Mouse (Mus musculus) heart, adult 18-20 months (tissue): ENCODE measurements around the gene S100a3. TPM values are rescaled to one million over a fixed set of nuclear protein-coding genes. Genes with fewer than 3 reads are reported as not detected.

Source experiments
- DNase-seq, 2 experiments: peaks; one replicate each; pipeline ENCODE4 v3.0.0; 2021 to 2022; ENCODE audit warnings: mixed read lengths in 1 of 2
- total RNA-seq, 2 experiments: library from RNA; stranded (reverse); gene quantifications; 2 replicates each; pipeline ENCODE4 v1.2.3; 2021

S100a3 gene
- total RNA-seq, 2 experiments from 2014 or later, result not detected

GRCm38 (mm10) chr3:90601486-90602110 lies 41.2 kb downstream of the S100a3 start, which contains the start of gene Gm42674:
Gene Gm42674 (plus strand): TSS chr3:90601904.
- no peak for DNase-seq

DNA sequence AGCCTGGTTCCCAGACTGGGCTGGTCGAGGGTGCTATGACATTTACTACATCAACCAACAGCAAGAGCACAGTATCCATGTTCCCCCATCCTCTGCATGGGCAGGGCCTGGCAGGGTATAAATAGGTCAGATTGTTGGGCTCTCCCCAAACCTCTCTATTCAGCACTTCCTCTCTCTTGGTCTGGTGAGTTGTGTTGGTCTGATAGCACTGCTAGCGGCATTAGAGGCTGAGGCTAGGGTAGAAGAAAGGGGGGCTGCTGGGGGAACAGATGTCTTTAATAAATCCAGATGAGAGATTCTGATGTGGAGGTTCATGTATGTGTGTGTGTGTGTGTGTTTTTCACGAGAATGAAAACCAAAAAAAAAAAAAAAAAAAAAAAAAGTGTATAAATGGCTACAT lies 43.2 kb downstream of the S100a3 start, which contains the start of gene S100a4:
S100a4 (plus strand) TSS at position 149 of the 400 bp plus-strand sequence.
- peak; percentile 47 to 61 for DNase-seq

DNA sequence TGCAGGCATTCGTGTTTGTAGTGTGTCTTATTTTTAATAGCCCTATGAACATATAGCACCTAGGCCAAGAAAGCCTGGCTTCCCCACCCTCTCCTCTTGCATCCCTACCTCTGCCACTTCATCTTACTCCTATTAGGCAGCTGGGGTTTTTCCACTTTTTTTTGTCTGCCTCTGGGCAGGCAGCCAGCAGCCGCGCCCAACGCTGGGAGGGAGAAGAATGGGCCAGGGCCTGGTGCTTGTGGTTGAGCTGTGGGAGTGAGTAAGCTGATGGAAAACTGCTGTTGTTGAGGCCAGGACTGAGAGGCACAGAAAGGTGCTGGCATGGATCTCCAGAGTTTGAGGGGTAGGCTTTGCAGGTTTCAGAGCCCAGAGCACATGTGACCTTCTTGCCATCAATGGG lies 44.0 kb downstream of the S100a3 start:
- DNase-seq, result peak; percentile 90 to 91

GRCm38 (mm10) chr3:90605049-90605448 lies 44.7 kb downstream of the S100a3 start:
- no peak for DNase-seq

DNA sequence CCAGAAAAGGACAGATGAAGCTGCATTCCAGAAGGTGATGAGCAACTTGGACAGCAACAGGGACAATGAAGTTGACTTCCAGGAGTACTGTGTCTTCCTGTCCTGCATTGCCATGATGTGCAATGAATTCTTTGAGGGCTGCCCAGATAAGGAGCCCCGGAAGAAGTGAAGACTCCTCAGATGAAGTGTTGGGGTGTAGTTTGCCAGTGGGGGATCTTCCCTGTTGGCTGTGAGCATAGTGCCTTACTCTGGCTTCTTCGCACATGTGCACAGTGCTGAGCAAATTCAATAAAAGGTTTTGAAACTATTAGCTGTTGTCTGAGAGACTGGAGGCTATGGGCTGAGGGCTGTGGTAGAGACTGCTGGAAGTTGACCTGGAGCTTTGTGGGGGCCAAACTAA lies 45.4 kb downstream of the S100a3 start:
- no peak for DNase-seq

- DNase-seq, result peak; percentile 58 to 75
These were observed 45.8 kb downstream of the S100a3 start for GRCm38 (mm10) chr3:90606185-90606584.

DNA sequence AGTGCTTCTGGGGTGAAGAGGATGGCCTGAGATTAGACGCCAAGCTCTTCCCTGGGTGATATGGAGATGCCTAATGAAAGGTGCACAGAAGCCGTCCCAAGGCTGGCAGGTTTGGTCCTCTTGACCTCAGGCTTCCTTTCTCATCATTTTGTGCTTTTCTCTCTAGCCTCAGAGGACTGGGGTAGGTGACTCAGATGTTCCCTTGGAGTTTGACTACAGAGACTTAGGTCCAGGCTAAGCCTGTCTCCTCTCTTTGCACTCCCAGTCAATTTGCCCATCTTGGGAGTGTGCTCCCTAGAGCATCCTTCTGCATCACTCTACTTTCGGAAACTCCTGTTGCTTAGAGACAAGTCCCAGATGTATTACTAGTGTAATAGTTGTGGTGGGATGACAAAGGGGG lies 47.0 kb downstream of the S100a3 start:
- DNase-seq, result no peak

GRCm38 (mm10) chr3:90608223-90608622 lies 47.8 kb downstream of the S100a3 start, which contains the start of gene S100a5:
Gene S100a5 (plus strand): TSS chr3:90608523.
- no peak for DNase-seq

- DNase-seq, result no peak
These were observed 48.7 kb downstream of the S100a3 start for GRCm38 (mm10) chr3:90609102-90609501.

DNA sequence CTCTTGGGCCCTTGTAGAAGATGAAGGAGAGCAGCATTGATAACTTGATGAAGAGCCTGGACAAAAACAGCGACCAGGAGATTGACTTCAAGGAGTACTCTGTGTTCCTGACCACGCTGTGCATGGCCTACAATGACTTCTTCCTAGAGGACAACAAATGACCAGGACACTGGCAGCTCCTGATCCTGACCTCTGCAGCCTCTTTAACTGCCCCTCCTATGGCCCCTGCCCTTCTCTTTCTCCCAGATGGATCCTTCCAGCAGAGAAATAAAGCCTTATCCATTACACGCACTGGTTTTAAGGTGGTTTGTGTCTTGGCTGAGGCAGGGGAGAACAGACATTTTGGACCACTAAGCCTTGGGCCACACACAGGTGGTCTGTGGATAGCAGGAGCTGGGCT lies 51.1 kb downstream of the S100a3 start:
- DNase-seq, result no peak

GRCm38 (mm10) chr3:90612061-90612460 lies 51.7 kb downstream of the S100a3 start:
- no peak for DNase-seq

DNA sequence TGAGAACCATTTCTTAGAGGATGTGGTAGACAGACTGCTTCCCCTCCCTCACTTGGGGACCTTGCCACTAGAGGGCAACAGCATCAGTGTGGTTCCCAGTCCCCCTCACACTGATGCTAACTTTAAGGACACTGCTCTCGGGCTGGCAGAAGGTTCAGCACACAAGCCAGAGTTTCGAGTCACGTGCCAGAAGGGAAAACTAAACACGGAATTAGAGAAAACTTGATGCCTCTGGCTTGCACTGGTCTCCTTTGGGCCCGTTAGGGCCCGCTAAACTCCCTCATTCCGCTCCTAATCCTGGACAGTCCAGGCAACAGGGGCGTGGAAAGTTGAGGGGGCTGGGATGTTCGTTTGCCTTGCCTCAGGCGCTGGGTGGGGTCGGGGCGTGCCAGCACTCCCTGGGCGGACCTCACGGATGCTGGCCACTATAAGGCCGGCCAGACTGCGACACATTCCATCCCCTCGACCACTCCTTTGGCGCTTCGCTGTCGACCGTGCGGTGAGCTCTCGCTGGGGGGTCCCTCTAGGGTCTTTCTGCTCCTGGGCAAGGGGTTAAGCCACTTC lies 52.4 kb downstream of the S100a3 start, which contains the start of gene S100a6:
S100a6 (plus strand) TSS at position 155 of the 564 bp plus-strand sequence.
- peak; percentile 83 to 88 for DNase-seq

DNA sequence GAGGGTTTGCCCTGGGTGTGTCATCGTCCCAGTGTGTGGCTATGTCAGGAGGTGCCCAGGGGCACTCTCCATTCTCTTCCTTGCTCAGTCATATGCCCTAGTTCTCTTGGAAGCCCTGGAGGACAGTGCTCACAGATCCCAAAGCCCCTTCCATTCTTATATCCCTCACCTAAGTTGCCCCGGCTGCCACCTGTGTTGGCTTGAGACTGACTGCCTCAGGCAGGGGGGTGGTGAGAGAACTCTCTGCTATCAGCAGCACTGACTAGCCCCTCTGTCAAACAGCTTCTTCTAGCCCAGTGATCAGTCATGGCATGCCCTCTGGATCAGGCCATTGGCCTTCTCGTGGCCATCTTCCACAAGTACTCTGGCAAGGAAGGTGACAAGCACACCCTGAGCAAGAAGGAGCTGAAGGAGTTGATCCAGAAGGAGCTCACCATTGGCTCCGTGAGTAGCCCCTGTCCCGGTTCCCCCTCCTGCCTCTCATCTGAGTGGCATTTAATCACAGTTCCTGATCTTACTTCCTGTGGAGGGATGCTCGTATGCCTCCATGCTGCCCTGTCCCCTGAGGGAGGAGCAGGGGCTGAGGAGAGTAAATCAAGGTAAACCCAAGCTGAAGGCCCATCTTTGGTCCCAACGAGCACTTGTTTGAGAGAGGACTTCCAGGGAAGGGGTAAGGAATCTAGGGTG lies 53.2 kb downstream of the S100a3 start:
- DNase-seq, result peak in 1 of 2 experiments; percentile 47

- DNase-seq, result no peak
These were observed 53.8 kb downstream of the S100a3 start for GRCm38 (mm10) chr3:90614148-90614530.

DNA sequence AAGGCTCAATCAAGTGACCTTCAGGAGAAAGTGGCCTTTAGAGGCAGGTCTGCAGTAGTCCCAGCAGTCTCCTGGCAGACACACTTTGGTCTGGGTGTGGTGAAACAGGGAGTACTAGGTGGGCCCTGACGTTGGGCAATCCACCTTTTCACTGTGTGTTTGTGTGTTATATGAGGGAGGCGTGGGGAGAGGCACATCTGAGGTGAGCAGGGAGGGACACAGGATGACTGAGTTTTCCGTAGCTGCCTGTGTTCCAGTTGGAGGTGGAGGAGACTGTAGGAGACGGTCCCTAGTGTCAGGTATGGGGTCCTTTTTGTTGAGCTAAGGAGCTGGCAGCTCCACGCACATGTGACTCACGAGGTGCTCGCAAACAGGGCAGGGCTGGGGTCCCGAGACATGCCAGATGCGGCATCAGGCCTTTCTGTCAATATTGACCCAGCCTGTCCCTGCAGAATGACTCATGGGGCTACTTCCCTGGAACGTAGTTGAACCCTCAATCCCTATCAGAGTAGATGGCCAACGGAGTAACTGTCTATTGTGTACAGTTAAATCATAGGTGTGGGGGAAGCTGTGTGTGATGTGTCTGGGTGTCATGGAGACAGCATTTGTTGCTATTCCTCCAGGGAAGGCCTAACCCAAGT lies 54.4 kb downstream of the S100a3 start:
- DNase-seq, result peak in 1 of 2 experiments; percentile 42

DNA sequence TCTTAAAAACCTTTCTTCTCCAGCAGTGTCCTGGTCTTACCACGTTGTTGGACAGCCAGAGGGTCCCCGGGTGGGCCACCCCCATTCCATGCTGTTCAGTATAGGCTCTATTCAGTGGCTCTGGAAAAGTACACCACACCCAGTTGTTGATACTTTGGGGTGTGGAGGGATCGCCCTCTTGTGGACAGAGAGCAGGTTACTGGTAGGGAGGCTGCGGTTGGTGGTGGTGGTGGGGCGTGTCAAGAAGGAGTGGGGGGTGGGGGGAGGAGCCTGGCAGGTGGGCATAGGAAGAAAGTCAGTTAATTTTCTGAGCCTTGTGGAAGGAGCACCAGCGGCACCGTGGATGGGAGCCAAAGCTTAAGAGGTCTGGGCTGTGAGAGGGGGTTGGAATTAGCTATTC lies 55.0 kb downstream of the S100a3 start:
- DNase-seq, result peak; percentile 85 to 86

DNA sequence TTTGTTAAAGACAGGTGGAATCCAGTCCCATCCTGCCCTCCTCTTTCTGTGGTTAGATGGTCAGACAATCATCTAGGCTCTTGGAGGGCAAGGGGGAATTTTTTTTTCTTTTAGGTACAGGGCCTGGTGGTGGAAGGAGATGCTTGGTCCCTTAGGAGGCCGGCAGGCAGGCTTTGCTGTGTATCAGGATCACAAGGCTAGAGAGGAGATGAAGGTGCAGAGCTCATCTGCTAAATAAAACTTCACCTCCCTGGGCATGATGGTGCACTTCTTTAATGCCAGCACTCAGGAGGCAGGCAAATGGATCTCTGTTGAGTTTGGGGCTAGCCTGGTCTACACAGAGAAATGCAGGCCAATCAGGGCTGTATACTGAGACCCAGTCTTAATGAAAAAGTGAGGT lies 55.5 kb downstream of the S100a3 start:
- no peak for DNase-seq

DNA sequence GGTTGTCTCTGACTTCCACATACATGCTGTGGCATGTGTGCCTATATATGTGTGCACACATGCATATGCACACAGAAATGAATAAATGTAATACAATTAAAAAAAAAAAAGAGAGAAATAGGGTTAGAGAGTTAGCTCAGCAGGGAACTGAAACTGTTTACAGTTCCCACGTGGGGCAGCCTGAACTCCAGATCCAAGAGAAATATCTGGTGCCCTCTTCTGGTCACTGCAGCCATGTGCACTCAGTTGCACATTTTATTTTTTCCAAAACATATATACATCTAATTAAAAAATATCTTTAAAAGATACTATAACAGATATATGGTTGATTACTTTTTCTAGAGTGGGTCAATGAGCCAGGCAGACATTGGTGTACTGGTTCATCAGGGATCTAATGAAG lies 57.2 kb downstream of the S100a3 start:
- DNase-seq, result no peak

DNA sequence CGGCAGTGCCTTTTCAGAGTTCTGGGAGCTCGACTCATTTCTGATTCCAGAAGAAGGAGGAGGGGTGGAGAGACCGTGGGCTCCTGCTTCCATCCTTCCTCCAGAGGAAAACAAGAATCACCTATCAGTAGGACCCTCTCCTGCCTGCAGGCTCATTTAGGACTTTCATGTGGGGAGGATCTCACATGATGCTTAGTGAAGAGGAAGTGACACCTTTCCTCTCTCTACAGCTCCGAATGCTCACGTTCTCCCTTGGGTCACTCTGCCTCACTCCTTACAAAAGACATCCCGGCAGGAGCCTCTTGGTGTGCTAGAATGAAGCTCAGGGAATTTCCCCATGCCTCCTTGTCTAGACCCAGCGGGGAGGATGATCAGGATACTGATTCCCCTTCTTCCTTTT lies 61.2 kb downstream of the S100a3 start:
- no peak for DNase-seq

GRCm38 (mm10) chr3:90623435-90624071 lies 63.2 kb downstream of the S100a3 start:
- DNase-seq, result peak; percentile 65 to 77

DNA sequence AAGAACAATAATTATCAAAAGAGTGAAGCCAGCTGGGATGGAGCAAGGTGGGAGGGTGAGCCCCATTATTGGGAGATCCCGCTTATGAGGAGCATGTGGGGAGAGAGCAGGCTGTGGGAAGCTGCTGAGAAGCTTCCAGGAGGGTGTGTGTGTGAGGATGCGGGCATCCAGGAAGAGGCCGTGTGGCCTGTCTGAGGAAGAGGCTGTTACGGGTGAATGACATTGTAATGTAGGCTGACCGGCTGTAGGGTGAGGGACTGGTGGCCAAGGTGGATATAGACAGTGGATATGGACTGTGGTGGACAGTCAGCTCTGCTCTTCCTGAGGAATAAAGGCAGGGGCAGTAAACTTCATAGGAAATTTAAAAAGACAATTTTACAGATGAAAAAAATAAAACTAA lies 65.1 kb downstream of the S100a3 start:
- DNase-seq, result no peak
